Mouse (Mus musculus) heart, postnatal 10 days (tissue): ENCODE measurements around the gene Slc22a12. TPM values are rescaled to one million over a fixed set of nuclear protein-coding genes. Genes with fewer than 3 reads are reported as not detected.

ENCODE experiments used
- DNase-seq, 2 experiments: peaks; one replicate each; pipeline ENCODE4 v3.0.0; 2021
- intact Hi-C: fragments of 180-260 bp; cut with DNase I; formaldehyde crosslinking; loops from one replicate; pipeline ENCODE4 v1.15.1; 2025
- total RNA-seq, 2 experiments: library from RNA; stranded (reverse); gene quantifications; 2 replicates each; pipeline ENCODE4 v1.2.3; 2021

Slc22a12 gene
- total RNA-seq: not detected

DNA sequence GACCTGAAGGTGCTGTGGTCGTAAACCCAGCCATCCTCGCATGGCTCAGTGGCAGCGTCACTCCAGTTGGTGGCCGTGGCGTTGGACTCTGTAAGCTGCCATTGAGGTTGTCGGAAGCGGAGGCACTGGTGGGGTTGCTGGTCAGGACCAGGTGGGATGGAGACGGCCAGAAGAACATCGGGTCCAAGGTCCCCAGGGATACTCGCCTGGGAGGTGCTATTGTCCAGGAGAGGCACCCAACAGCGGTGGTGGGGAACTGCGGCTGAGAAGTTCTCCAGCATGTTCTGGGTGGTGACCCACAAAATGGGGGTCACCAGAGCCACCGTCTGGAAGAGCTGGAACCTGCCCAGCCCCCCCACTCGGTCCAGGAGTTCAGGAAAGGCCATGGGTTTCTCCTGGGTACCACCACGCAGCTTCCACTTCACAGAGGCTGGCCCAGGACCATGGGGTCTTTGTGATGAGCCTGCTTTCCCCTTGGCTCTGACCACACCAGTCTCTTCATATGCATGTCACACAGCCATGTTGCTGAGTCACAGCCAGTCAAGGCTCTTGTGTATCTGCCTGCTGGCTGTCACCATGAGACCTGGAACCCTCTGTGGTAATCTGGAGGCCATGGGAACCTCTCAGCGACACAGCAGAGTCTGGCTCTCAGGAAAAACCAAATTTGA lies at the start of gene Slc22a12:
Slc22a12 (minus strand) TSS at position 666 of the 668 bp plus-strand sequence.
- intact Hi-C loops: no loop called here
- no peak for DNase-seq

DNA sequence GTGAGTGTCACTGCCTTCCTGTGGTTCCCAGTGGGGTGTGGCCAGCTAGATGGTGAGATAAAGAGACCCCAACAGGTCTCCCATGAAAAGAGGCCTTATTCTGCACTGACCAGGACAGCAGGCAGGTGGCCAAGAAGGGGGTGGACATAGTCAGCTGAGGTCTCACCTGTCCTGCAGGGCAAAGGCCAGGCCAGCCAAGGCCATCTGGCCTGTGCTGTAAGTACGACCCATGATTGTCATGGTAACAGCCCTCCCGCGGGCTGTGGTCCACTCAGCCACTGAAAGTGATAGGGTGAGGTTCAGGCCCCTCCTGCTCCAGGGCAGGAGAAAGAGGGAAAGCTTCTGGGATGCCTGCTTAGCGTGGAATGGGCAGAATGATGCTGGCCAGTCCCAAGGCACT lies 29.2 kb upstream of the Slc22a12 start:
- DNase-seq: no peak
- intact Hi-C loops: no loop called here

DNA sequence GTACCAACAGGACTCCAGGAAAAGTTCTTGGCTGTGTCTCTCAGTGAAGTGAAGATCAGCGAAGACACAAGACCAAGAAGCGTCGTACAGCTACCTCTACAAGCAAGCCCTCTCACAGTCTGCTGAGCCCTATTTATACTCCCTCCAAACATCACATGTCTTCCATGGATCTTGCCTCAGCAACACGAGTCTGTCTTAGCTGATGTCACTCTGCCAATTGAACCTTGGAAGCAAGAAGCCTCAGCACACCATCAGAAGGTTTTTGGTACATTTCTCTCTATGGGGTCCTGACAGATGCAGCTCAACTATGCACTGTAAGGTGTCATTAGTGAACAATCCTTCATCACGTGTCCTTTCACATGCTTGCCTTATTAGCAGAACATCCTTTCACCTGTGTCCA lies 28.6 kb upstream of the Slc22a12 start:
- DNase-seq: no peak
- intact Hi-C loops: no loop called here

DNA sequence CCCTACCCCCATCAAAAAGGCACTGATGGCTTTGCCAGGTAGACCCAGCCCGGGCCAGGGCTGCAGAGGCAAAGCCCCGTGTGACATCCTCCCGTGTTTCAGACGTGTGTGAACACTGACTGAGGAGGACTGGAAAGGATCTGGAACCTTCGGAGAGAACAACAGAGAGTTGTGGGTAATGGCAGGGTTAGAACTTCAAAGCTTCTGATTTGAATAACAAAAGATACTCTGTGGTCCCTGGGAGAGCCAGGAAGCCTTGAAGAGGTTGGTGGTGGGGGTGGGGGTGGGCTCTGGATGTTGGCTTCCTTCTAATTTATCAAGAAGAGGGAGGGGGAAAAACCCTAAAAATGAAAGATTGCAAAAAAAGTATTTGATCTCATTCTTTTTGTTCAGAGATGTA lies 26.7 kb upstream of the Slc22a12 start:
- intact Hi-C loops: no loop called here
- no peak for DNase-seq

DNA sequence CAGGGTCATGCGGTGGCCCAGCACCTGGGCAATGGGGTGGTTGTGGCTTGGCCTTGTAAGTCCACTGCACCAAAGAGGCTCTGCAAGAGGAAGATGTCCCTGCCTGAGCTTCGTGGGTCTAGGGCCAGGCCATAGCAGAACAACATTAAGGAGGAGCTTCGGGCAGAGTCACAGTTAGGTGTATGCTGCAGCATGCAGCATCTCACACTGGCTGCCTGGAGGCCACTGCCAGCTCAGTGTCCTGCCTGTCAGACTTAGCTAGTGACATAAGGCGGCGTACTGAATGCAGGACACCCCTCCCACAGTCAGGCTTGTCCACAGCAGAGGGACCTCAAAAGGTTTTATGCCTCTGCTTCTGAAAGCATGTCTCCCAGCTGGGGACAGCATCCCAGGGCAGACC lies 26.2 kb upstream of the Slc22a12 start:
- no peak for DNase-seq
- intact Hi-C loops: no loop called here

DNA sequence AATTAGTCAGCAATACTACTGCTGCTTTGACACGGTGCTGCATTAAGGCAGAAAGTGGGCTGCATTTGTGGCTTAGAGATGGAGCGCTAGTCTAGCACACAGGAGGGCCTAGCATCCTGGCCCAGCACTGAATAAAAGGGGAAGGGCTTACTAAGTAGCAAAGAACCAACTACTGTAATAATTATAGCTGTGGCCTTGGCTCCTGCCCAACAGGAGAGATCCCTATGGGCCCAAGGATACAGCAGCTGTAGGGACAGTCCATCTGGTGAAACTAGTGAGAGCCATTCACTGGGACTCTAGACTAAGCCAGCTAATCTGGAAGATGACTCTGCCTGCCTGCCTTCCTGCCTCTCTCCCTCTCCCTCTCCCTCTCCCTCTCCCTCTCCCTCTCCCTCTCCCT lies 23.6 kb upstream of the Slc22a12 start:
- peak; percentile 44 to 48 for DNase-seq
- intact Hi-C loops: no loop called here

DNA sequence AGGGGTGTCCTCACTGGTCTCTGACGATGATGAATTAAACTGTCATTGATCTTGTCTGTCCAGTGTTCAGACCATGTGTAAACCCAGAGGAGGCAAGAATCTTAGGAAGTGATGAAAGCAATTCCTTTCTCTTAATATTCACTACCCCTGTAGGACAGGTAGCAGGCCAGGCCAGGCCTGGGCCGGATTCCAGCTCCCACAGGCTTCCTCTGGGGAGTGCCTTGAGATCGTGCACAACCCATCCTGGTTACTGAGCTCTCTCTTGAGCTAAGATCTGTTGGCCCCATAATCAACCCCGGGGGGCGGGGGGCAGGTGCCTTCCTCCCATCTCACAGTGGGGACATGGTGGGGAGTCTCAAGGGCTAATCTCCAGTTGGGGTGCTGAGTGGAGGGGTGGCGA lies 22.3 kb upstream of the Slc22a12 start:
- no peak for DNase-seq
- intact Hi-C loops: no loop called here

DNA sequence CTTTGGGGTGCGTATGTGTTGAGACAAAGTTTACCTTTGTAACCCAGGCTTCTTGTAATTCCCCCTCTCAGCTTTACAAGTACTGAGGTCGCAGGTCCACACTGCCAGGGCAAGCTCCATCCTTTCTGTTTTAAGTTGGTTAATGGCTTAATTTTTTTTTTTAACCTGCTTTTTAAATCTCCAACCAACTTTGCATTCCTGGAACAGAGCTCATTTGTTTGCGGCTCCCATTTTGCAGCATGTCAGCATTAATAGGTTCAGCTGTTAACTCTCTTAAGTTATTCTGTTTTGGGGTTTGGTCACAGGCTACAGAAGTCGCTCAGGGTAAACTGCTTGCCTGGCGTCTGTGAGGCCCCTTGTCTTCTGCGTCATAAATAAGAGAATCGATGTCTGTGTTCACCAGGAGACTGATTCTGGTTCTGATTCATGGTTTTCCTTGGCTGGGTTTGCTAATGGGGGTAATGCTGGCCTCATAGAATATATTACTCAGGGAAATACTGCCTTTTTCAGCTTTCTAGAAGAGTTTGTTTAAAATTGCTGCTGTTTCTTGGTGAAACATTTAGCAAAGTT lies 17.5 kb upstream of the Slc22a12 start:
- no peak for DNase-seq
- intact Hi-C loops: no loop called here

DNA sequence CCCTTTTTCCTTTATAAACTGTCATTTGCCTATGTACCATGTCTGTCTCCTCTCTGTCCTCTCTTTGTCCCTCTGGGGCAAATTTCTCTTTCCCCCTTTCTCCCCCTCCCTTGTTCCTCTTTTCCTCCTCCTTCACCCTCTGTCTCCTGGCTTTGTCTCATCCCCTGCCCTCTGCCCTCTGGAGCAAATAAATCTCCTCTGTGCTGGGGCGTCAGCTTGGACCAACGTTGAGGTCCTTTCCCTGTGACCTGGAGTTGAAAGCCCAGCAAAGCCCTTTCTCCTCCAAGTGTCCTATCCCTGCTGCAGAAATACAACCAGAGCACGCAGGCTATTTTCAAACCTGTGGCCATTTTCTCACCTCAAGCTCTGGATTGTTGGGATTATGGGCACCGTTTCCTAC lies 16.7 kb upstream of the Slc22a12 start:
- intact Hi-C loops: no loop called here
- no peak for DNase-seq

DNA sequence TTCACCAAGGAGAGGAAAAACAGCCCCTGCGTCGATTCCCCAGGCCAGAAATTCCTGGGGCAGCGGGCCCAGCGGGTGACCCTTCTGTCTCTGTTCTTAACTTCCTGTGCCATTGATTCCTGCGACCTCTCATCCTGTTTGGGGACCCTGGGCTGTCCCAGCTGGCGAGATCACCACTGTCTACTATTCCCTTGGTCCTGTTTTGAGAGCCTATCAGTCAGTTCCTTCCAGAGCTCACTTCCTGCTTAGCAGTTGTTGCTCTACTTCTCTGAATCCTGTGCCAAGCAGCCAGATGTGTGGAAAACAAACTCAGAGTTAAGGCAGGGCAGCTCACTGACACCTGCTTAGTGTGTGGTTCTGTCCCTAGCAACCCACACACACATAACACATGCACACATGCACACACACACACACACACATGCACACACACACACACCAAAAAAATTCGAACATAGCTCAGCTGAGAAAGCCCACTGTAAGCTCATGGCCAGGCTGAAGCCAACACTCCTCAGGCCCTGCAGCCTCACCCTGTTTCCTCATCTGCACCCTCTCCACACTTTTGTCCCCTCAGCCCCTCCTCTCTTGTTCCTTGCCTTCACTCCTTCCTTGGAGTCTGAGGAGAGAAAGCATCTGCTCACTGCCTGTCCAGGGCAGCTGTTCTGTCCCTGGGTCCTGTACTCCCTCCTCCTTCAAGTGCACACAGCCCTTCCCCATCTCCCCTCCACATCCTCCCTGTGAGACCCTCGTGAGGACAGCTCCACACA lies 11.2 kb upstream of the Slc22a12 start:
- intact Hi-C loops: no loop called here
- peak; percentile 65 to 75 for DNase-seq

DNA sequence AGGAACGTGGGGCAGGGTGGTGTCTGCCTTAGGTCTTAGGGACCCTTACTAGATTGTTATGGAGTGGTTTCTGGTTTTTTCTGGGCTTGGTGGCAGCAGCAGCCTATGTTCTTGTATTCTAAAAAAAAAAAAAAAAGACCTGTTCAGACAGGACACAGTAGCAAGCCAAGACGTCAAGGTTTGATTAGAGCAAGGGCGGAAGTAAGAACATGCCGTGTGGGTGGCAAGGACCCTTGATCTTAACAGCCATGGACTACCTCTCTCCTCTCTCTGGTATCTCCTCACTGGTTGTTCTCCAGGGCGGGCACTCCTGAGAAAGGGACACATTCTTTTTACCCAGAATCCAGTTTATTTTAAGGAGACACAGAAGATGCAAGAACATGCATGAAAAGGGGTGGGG lies 10.3 kb upstream of the Slc22a12 start:
- DNase-seq: no peak
- intact Hi-C loops: no loop called here

DNA sequence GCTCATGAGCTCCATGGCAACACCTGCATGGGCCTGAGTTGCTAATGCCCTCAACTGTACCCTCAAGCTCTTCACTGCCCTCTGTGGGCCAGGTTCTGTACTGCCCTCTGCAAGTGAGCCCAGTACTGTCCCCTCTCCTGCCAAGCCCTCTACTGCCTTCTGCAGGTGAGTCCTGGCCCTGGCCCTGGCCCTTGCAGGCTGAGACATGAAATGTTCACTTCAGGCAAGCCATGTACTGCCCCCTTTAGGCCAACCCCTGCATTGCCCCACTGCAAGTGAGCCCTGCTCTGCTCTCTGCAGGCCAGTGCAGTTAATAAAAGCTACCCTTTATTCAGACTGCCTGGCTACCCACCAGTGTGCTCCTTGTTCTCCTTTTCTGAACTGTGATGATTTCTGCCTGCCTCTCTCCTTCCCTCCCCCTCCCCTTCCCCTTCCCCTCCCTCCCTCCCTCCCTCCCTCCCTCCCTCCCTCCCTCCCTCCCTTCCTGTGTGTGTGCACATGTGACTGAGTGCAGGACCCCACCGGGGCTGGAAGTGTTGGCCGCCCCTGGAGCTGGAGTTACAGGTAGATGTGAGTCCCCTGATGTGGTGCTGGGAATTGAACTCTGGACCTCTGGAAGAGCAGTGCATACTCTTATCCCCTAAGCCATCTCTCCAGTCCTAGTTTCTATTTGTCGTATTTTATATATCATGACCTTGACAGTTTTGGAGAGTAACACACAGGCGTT lies 9.6 kb upstream of the Slc22a12 start:
- peak; percentile 22 to 49 for DNase-seq
- intact Hi-C loops: no loop called here

DNA sequence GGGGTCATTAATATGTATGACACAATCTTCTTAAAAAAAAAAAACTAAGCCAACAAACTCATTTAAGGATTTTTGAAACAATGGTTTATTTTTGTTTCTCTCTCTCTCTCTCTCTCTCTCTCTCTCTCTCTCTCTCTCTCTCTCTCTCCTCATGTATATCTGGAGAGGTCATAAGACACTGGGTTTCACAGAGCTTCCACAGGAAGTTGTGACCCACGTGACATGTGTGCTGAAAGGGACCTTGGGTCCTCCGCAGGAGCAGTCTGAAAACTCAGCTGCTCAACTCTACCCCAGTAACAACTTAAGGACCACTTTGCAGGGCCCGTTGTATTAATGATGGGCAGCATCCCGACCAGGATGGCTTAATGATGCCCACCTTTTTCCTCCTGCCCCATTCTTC lies 8.4 kb upstream of the Slc22a12 start:
- intact Hi-C loops: no loop called here
- no peak for DNase-seq

DNA sequence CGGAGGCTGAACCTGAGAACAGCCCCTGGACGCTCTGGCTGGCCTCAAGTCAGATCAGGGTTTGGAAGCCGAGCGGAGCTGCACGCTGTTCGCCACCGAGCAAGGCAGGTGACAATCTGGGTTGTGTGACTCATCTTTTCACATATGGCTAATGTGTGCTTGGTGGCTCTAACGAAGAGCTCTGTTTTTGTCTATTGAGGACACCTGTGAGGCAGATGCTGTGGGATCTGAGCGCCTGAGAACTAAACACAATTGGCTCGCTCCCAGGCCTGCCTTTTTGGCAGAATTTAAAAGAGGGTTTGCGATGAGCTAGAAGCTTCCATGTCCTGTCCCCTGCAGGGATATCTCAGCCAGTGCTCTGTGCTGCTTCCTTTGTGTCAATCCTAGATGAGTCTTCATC lies 6.7 kb upstream of the Slc22a12 start:
- no peak for DNase-seq
- intact Hi-C loops: no loop called here

DNA sequence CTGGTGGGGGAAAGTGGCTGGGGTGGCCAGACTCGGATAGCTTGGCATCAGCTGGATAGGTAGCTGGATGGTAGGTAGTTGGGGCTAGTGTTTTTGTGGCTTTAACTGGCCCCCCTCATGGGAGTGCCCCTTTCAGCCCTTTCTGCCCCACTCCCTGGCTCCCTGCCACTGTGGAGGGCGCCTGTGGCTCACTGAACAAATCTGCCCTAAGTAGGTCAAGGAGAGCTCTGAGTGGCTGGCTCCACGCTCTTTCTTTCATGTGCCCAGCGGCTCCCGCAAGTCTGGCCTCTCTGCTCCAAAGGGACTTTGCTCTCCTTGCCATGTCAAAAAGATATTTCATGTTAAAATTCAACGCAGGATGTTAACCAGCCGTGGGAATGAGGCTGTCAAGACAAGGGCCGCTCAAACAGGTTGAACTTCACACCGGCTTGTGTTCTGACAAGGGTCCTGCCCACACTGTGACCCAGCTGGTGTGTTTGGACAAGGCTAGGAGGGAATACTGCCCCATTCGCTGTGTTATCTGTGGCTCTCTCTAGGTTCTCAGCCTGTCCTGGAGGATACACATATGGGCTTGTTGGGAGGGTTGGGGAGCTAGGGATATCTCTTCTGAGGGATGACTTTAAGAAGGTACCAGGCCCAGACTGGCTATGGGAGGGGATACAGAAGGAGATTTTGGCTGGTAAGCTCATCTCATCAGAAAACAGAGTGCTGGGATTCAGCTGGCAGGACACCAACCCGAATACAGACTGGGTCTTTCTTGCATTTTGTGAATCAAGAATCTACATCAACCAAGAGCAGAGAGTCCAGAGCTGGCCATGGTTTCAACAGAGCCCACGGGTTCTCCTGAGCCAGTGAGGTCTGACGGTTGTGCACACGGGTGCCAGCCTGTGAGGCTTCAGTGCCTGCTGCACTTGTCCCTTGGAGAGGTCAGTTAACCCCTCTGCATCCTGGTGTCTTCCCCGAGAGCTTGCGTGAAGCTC lies 5.9 kb upstream of the Slc22a12 start:
- intact Hi-C loops: no loop called here
- DNase-seq: no peak

DNA sequence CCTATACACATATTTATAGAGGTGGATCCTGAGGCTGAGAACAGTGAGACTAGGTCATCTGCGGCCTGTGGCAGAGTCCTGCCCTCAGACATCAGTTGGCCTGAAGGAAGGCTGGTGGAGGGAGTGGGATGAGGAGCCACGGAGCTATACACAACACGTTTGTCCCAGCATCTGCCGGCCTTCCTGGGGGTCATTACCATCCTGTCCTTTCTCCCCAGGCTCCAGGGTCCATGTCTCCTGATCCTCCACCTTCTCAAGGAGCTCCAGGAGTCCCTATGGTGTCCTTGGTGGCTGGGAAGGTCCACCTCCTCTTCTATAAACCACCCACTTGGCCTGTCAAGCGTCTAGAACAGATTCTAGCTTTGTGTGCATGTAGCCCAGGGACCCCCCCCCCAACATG lies 5.0 kb upstream of the Slc22a12 start:
- DNase-seq: no peak
- intact Hi-C loops: no loop called here

DNA sequence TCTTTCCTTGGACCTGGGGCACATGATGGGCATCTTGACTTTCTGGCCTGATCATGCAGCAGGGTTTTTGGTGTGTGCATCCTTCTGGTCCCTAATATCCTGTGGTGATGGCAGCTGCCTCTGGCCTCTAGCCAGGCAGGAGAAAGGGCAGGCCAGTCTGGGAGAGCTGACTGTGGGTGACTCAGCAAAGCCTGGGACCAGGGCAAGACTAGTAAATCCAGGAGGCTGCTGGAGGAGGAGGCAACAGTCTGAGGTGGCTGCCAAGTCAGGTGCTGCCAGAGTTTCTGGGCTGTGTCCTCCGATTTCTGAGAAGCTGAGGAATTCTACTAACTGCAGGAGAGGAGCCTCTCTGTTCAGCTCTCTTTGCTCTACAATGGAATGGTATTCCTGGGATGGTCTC lies 3.3 kb upstream of the Slc22a12 start:
- peak; percentile 24 to 44 for DNase-seq
- intact Hi-C loops: no loop called here

DNA sequence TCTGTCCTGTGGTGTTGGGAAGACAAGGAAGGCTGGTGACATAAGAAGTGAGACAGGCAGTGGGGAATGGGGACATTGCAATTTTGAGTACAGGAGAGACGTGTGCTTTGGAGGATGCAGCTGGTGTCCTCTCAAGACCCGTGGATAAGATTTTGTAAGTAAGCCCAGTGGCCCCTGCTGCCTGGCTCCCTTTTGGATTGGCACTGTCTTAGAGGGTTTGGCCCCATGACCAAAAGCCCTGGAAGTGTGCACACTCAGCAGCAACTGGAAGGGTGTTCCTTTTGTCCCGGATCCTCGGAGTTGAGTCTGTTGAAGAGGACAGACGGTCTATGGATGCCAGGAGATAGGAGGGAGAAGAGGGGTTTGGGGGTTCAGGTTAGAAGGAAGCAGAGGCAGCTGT lies 2.6 kb upstream of the Slc22a12 start:
- intact Hi-C loops: no loop called here

DNA sequence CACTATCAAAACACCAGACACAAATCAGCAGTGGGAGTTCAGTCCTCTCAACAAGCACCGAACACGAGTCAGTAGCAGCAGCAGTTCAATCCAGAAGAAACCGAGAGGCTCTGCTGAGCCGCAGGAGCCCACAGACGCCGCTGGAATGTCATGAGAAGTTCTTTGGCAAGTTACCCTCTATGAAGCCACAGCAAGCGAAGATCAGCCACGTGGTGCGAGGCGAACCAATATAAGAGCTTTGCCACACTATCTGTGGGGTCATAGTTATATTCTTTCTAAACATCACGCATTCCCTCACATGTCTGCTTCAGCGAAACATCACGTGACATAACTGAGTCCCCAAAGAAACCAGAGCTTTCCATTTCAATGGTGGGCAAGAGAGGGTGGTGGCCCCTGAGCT lies 1.9 kb upstream of the Slc22a12 start:
- intact Hi-C loops: no loop called here

More for the DNA sequence above, 2.6 kb upstream of the Slc22a12 start:
- DNase-seq: no peak

DNA sequence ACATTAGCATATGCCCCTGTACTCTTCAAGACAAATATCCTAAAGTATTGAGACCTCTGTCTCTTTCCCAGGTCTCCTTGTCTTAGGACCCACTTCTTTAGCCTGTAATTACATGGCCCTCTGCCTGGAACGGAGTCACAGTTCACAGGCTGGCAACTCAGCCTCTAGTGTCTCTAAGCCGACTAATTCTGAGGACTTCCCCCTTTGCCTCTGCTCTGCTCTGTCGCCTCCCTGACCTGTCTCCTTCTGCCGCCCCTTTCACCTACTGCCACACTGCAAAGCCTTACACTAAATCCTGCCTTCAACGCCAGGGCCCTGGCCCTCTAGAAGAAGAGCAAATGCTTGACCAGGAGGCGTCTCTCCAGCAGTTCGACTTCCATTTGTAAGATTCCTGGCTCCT lies 686 bp upstream of the Slc22a12 start:
- DNase-seq: no peak
- intact Hi-C loops: no loop called here

More for the DNA sequence above, 1.9 kb upstream of the Slc22a12 start:
- DNase-seq: no peak
